In the genomic region with DNA sequence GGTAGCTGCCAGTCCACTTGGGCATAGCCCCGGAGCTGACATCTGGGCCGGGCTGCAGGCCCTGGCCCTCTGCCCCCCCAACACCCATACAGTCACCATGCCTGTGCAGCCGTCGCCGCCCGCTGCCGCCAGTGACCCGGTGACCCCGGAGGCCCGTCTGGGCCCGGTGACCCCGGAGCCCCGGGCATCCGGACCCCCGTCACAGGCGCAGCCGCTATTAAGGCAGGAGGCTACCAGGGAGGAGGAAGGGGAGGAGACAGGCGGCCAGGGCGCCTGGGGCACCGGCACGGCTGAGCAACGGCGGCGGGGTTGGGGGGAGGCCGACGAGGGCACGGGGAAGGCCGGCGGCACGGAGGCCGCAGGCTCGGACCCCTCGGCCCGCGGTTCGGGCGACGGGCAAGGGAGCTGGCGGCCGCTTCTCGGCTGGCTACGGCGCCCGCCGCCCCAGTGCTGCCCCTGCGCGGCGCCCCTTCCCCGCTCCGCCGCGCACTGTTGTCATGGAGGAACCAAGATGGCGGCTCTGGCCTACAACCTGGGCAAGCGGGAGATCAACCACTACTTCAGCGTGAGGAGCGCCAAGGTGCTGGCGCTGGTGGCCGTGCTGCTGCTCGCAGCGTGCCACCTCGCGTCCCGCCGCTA, we compare ENCODE assay signal across 7 mouse cellular contexts. TPM values are rescaled to one million over a fixed set of nuclear protein-coding genes. Genes with fewer than 3 reads are reported as not detected.
A peak's percentile ranks its signal among the peaks of the same experiment; 100 is the strongest.
DNase-seq lines count a peak whose midpoint lies in the region; ATAC-seq and TF ChIP-seq lines count a peak whose summit lies in the region.

A gene (plus strand): TSS at position 182 of the 639 bp plus-strand sequence.

- peak; percentile 88 for ATAC-seq in intestine, embryonic 15.5 days
- peak; percentile 76 for ATAC-seq in limb, embryonic 12.5 days (ENCODE audit: insufficient number of reproducible peaks, insufficient read depth, low FRiP score, low TSS enrichment, low read depth)
- ATAC-seq in midbrain, embryonic 14.5 days (ENCODE audit: low FRiP score, low TSS enrichment), result peak; percentile 90

- under 1% methylated on average over 56 of the region's 64 CpGs for WGBS in intestine, embryonic 15.5 days
- WGBS in limb, embryonic 12.5 days, result under 1% methylated on average over 63 of the region's 64 CpGs
- WGBS in midbrain, embryonic 14.5 days, result under 1% methylated on average over 64 of the region's 64 CpGs
- 2% methylated on average over 51 of the region's 64 CpGs for WGBS in spleen, adult 2 months

- H3K9me3 ChIP-seq in intestine, embryonic 15.5 days, result no peaks in the 10 kb centered on the region
- no peaks in the 10 kb centered on the region for H3K9me3 ChIP-seq in limb, embryonic 12.5 days
- no peaks in the 10 kb centered on the region for H3K9me3 ChIP-seq in midbrain, embryonic 14.5 days (ENCODE audit: control insufficient read depth, low read length)

- H3K9ac ChIP-seq in intestine, embryonic 15.5 days, result peak within 1 kb of the TSS; percentile 93
- peak within 1 kb of the TSS; percentile 98 for H3K9ac ChIP-seq in limb, embryonic 12.5 days (replicated peaks)
- peak within 1 kb of the TSS; percentile 97 for H3K9ac ChIP-seq in midbrain, embryonic 14.5 days (replicated peaks; ENCODE audit: low read length)

- H3K27me3 ChIP-seq in intestine, embryonic 15.5 days (replicated peaks), result no peaks in the 10 kb centered on the region
- H3K27me3 ChIP-seq in limb, embryonic 12.5 days, result no peaks in the 10 kb centered on the region
- no peaks in the 10 kb centered on the region for H3K27me3 ChIP-seq in midbrain, embryonic 14.5 days (ENCODE audit: control insufficient read depth, insufficient read depth, low read length)
- H3K27me3 ChIP-seq in spleen, adult 2 months (ENCODE audit: control insufficient read depth, insufficient read depth, low read length), result no peaks in the 10 kb centered on the region

- peak within 1 kb of the TSS; percentile 91 for H3K27ac ChIP-seq in intestine, embryonic 15.5 days
- peak within 1 kb of the TSS; percentile 99 for H3K27ac ChIP-seq in limb, embryonic 12.5 days
- H3K27ac ChIP-seq in midbrain, embryonic 14.5 days (replicated peaks; ENCODE audit: low read depth, low read length), result peak within 1 kb of the TSS; percentile 97
- H3K27ac ChIP-seq in spleen, adult 2 months (ENCODE audit: insufficient read depth, low read length), result peak within 1 kb of the TSS; percentile 87

- peak within 1 kb of the TSS; percentile 87 for H3K4me2 ChIP-seq in intestine, embryonic 15.5 days (replicated peaks)
- peak within 1 kb of the TSS; percentile 87 for H3K4me2 ChIP-seq in limb, embryonic 12.5 days
- peak within 1 kb of the TSS; percentile 87 for H3K4me2 ChIP-seq in midbrain, embryonic 14.5 days (ENCODE audit: low read length)

- peaks cover 2% of the 10 kb centered on the region; the same call in 1 of the 2 replicates for H3K4me1 ChIP-seq in intestine, embryonic 15.5 days (replicated peaks)
- H3K4me1 ChIP-seq in limb, embryonic 12.5 days (replicated peaks), result peaks cover 43% of the 10 kb centered on the region
- peaks cover 18% of the 10 kb centered on the region for H3K4me1 ChIP-seq in midbrain, embryonic 14.5 days (ENCODE audit: control insufficient read depth, insufficient read depth, low read length)
- H3K4me1 ChIP-seq in spleen, adult 2 months (ENCODE audit: control insufficient read depth, insufficient read depth, insufficient read length), result peaks cover 4% of the 10 kb centered on the region

- DNase-seq in adrenal gland, adult 8-10 months, result peak; percentile 43
- DNase-seq in embryo, embryonic 11 days, result peak; percentile 89
- DNase-seq in gastrocnemius, postnatal 36 days, result peak; percentile 35 to 69
- DNase-seq in midbrain, embryonic 14.5 days, result peak; percentile 90
- peak; percentile 27 to 53 for DNase-seq in spleen, adult 2 months (ENCODE audit: low read depth in 1 of 2, low spot score in 2 of 2)

- H3K36me3 ChIP-seq in intestine, embryonic 15.5 days, result no peaks in the 10 kb centered on the region
- no peaks in the 10 kb centered on the region for H3K36me3 ChIP-seq in limb, embryonic 12.5 days
- no peaks in the 10 kb centered on the region for H3K36me3 ChIP-seq in midbrain, embryonic 14.5 days (ENCODE audit: control insufficient read depth, insufficient read depth, low read length)
- H3K36me3 ChIP-seq in spleen, adult 2 months (ENCODE audit: control insufficient read depth, insufficient read depth, low read length), result no peaks in the 10 kb centered on the region

- intact Hi-C loops in gastrocnemius, postnatal 36 days (cut with DNase I), result no loop called here

- no peak; the same call in 1 of the 2 replicates for TF ChIP-seq POLR2A in spleen, adult 2 months (IDR thresholded peaks at IDR 0.05; ENCODE audit: low read depth, low read length)

- peak within 1 kb of the TSS; percentile 82 for H3K4me3 ChIP-seq in intestine, embryonic 15.5 days (replicated peaks)
- peak within 1 kb of the TSS; percentile 76 for H3K4me3 ChIP-seq in limb, embryonic 12.5 days (replicated peaks)
- H3K4me3 ChIP-seq in midbrain, embryonic 14.5 days (replicated peaks; ENCODE audit: low read depth, low read length), result peak within 1 kb of the TSS; percentile 71
- peak within 1 kb of the TSS; percentile 83 for H3K4me3 ChIP-seq in spleen, adult 2 months (ENCODE audit: extremely low read depth, insufficient read depth, insufficient read length)

- TF ChIP-seq CTCF in spleen, adult 2 months (IDR thresholded peaks at IDR 0.05; ENCODE audit: extremely low read depth, insufficient read depth, insufficient read length, insufficient replicate concordance), result no peak

RNA-seq across cellular contexts. Expression of the gene that starts here (rescaled TPM):
- 10 to 100 TPM; 34.7 to 50.3 (median 38.3) TPM for total RNA-seq in adrenal gland, adult 8-10 months (2022)
- total RNA-seq in gastrocnemius, postnatal 36 days (2021), result 10 to 100 TPM; 17.1 to 17.3 TPM
- polyA plus RNA-seq in intestine, embryonic 15.5 days (2015; fragmentation: Nextera tagmentation; extraction: Ambion mirVana), result 20.3 and 22.7 TPM in 2 replicates
- polyA plus RNA-seq in limb, embryonic 12.5 days (2016; fragmentation: Nextera tagmentation; extraction: Ambion mirVana), result 51.6 and 53.1 TPM in 2 replicates
- 43.2 and 61.9 TPM in 2 replicates for polyA plus RNA-seq in midbrain, embryonic 14.5 days (2014; fragmentation: Nextera tagmentation; extraction: Ambion mirVana)
- 8.1 and 16.5 TPM in 2 replicates for polyA plus RNA-seq in spleen, adult 2 months (2012; rRNA removed)

Comparison
In these comparisons a context has a peak if more than half of its experiments do, and no peak if none do; other contexts are left out.
1. Peak in every context shown above with its lines: DNase-seq, ATAC-seq, H3K4me3 ChIP-seq and H3K27ac ChIP-seq.
2. DNase-seq: peak in every context shown above with its lines; median percentile 90 in midbrain, embryonic 14.5 days; 89 in embryo, embryonic 11 days; 52 in gastrocnemius, postnatal 36 days; 43 in adrenal gland, adult 8-10 months; 40 in spleen, adult 2 months.